8 mouse cellular contexts compared by ENCODE assay signal in genomic region chr5:134311894-134312411, GRCm38 (mm10). TPM values are rescaled to one million over a fixed set of nuclear protein-coding genes. Genes with fewer than 3 reads are reported as not detected.
DNase-seq lines count a peak whose midpoint lies in the region; ATAC-seq and TF ChIP-seq lines count a peak whose summit lies in the region.

No protein-coding gene starts in this region.

- H3K9ac ChIP-seq in embryonic facial prominence, embryonic 15.5 days: no peak overlapping the region
- peak overlapping the region; percentile 98; the same call in 1 of the 2 replicates for H3K9ac ChIP-seq in kidney, postnatal 0 days (ENCODE audit: low read depth, low read length)
- 0 out of 2 replicates have a peak overlapping the region, but pooled peaks have one; percentile 64 for H3K9ac ChIP-seq in neural tube, embryonic 12.5 days

- DNase-seq in kidney, adult 2 months: peak; percentile 43
- no peak for DNase-seq in kidney, adult 9 months
- DNase-seq in kidney, postnatal 0 days (ENCODE audit: low spot score): no peak
- DNase-seq in right cerebral cortex, postnatal 4 days: no peak

- no peak overlapping the region for H3K4me3 ChIP-seq in kidney, adult 2 months (ENCODE audit: insufficient read depth, low read depth, low read length)
- H3K4me3 ChIP-seq in embryonic facial prominence, embryonic 15.5 days (replicated peaks): peak overlapping the region; percentile 67
- H3K4me3 ChIP-seq in kidney, postnatal 0 days (replicated peaks; ENCODE audit: low read depth, low read length): peak overlapping the region; percentile 85; the same call in 1 of the 2 replicates
- H3K4me3 ChIP-seq in neural tube, embryonic 12.5 days: peak overlapping the region; percentile 72

- H3K4me2 ChIP-seq in embryonic facial prominence, embryonic 15.5 days (replicated peaks): peak overlapping the region; percentile 69
- H3K4me2 ChIP-seq in kidney, postnatal 0 days (ENCODE audit: low read length): peak overlapping the region; percentile 74
- peak overlapping the region; percentile 75 for H3K4me2 ChIP-seq in neural tube, embryonic 12.5 days (replicated peaks)

- no peak for TF ChIP-seq POLR2A in kidney, adult 2 months (IDR thresholded peaks at IDR 0.05; ENCODE audit: low read depth, low read length)

- H3K4me1 ChIP-seq in kidney, adult 2 months (ENCODE audit: control insufficient read depth, insufficient read depth, low read length): peaks cover 17% of the 10 kb centered on the region
- H3K4me1 ChIP-seq in embryonic facial prominence, embryonic 15.5 days: peaks cover 41% of the 10 kb centered on the region
- peaks cover 16% of the 10 kb centered on the region for H3K4me1 ChIP-seq in kidney, postnatal 0 days (replicated peaks; ENCODE audit: insufficient read depth, low read length)
- H3K4me1 ChIP-seq in neural tube, embryonic 12.5 days: peaks cover 27% of the 10 kb centered on the region

- no peak for TF ChIP-seq CTCF in kidney, adult 2 months (conservative IDR thresholded peaks at IDR 0.05; ENCODE audit: insufficient read depth, insufficient read length, low read depth, low read length)
- TF ChIP-seq CTCF in kidney, postnatal 0 days (IDR thresholded peaks at IDR 0.05; ENCODE audit: low read depth): no peak

- H3K27ac ChIP-seq in kidney, adult 2 months (ENCODE audit: insufficient read depth, low read depth, low read length): peak overlapping the region; percentile 43
- peak overlapping the region; percentile 99; the same call in 1 of the 2 replicates for H3K27ac ChIP-seq in embryonic facial prominence, embryonic 15.5 days (replicated peaks)
- H3K27ac ChIP-seq in kidney, postnatal 0 days: peak overlapping the region; percentile 99
- no peak overlapping the region for H3K27ac ChIP-seq in neural tube, embryonic 12.5 days

- H3K9me3 ChIP-seq in embryonic facial prominence, embryonic 15.5 days (replicated peaks): no peaks in the 10 kb centered on the region
- no peaks in the 10 kb centered on the region for H3K9me3 ChIP-seq in kidney, postnatal 0 days (replicated peaks; ENCODE audit: low read length)
- no peaks in the 10 kb centered on the region for H3K9me3 ChIP-seq in neural tube, embryonic 12.5 days

- ATAC-seq in embryonic facial prominence, embryonic 15.5 days (ENCODE audit: insufficient number of reproducible peaks, low FRiP score, low TSS enrichment, low read depth): no peak
- ATAC-seq in kidney, postnatal 0 days (replicated peaks; ENCODE audit: low FRiP score, low read depth): no peak
- ATAC-seq in neural tube, embryonic 12.5 days (ENCODE audit: low FRiP score, low read depth): no peak
- no peak for ATAC-seq in megakaryocyte-erythroid progenitor cell, adult 5-6 weeks (replicated peaks; ENCODE audit: low FRiP score, low TSS enrichment, poor library complexity, severe bottlenecking)
- no peak for ATAC-seq in activated CD4-positive, CD25-positive, alpha-beta regulatory T cell, adult 4 months

- no peaks in the 10 kb centered on the region for H3K27me3 ChIP-seq in kidney, adult 2 months (replicated peaks; ENCODE audit: control insufficient read depth, insufficient read depth, low read length)
- no peaks in the 10 kb centered on the region for H3K27me3 ChIP-seq in embryonic facial prominence, embryonic 15.5 days
- no peaks in the 10 kb centered on the region for H3K27me3 ChIP-seq in kidney, postnatal 0 days (ENCODE audit: insufficient read depth, low read length)
- no peaks in the 10 kb centered on the region for H3K27me3 ChIP-seq in neural tube, embryonic 12.5 days (replicated peaks)

- WGBS in kidney, adult 2 months: 38% methylated on average over 6 of the region's 6 CpGs
- 62% methylated on average over 6 of the region's 6 CpGs for WGBS in embryonic facial prominence, embryonic 15.5 days
- WGBS in kidney, postnatal 0 days: 57% methylated on average over 6 of the region's 6 CpGs
- 72% methylated on average over 6 of the region's 6 CpGs for WGBS in neural tube, embryonic 12.5 days

- no peaks in the 10 kb centered on the region; the same call in 1 of the 2 replicates for H3K36me3 ChIP-seq in kidney, adult 2 months (ENCODE audit: control insufficient read depth, insufficient read depth, low read length)
- H3K36me3 ChIP-seq in embryonic facial prominence, embryonic 15.5 days: peaks cover 29% of the 10 kb centered on the region
- peaks cover 26% of the 10 kb centered on the region; the same call in 1 of the 2 replicates for H3K36me3 ChIP-seq in kidney, postnatal 0 days (ENCODE audit: insufficient read depth, low read length)
- H3K36me3 ChIP-seq in neural tube, embryonic 12.5 days: peaks cover 35% of the 10 kb centered on the region

RNA-seq across cellular contexts. Expression of gene Gtf2i, which starts 2.6 kb away (rescaled TPM):
- polyA plus RNA-seq in kidney, adult 2 months (2012; rRNA removed): 86.4 and 103 TPM in 2 replicates
- 190 and 202 TPM in 2 replicates for polyA plus RNA-seq in embryonic facial prominence, embryonic 15.5 days (2015; fragmentation: Nextera tagmentation; extraction: Ambion mirVana)
- 145 and 157 TPM in 2 replicates for polyA plus RNA-seq in kidney, postnatal 0 days (2015; fragmentation: Nextera tagmentation; extraction: Ambion mirVana)
- 214 and 229 TPM in 2 replicates for polyA plus RNA-seq in neural tube, embryonic 12.5 days (2016; fragmentation: Nextera tagmentation; extraction: Ambion mirVana)
- 107 and 116 TPM in 2 replicates for total RNA-seq in megakaryocyte-erythroid progenitor cell, adult 5-6 weeks (2014; fragmentation: Nextera tagmentation)
- 42.8 and 45.5 TPM in 2 replicates for total RNA-seq in megakaryocyte-erythroid progenitor cell, adult 5-6 weeks (2017)
- 10 to 100 TPM; 71.1 to 90.5 TPM for polyA plus RNA-seq in activated CD4-positive, CD25-positive, alpha-beta regulatory T cell, adult 4 months (2017; shearing (Covaris generic))
